Mouse (Mus musculus) small intestine, adult 2 months (tissue): Measurements from ENCODE around the gene Ndufa4. TPM values are rescaled to one million over a fixed set of nuclear protein-coding genes. Genes with fewer than 3 reads are reported as not detected.
A peak's percentile ranks its signal among the peaks of the same experiment; 100 is the strongest.
"Not testable (repeated sequence)": the region's sequence is repeated elsewhere in the genome, so short reads cannot be mapped to it uniquely, and the experiment has no call there.

Experiments
- H3K27ac ChIP-seq: fragments of 200-500 bp; 2 replicates; pipeline ENCODE4 v1.5.1; 2012; ENCODE audit warnings: low read depth, low read length, control low read depth, inconsistent platforms; ENCODE audit not compliant: insufficient read depth
- H3K27me3 ChIP-seq: fragments of 200-500 bp; 2 replicates; pipeline ENCODE4 v1.6.1; 2012; ENCODE audit warnings: mild to moderate bottlenecking, moderate library complexity, low read length, inconsistent platforms; ENCODE audit not compliant: control insufficient read depth, insufficient read depth
- H3K36me3 ChIP-seq: fragments of 200-500 bp; 2 replicates; pipeline ENCODE4 v1.6.1; 2012; ENCODE audit warnings: mild to moderate bottlenecking, low read length, control low read depth, inconsistent platforms; ENCODE audit not compliant: control insufficient read depth, insufficient read depth
- H3K4me1 ChIP-seq: fragments of 200-500 bp; 2 replicates; pipeline ENCODE4 v1.6.1; 2012; ENCODE audit warnings: low read length, inconsistent platforms, mixed read lengths; ENCODE audit not compliant: control insufficient read depth, insufficient read depth, insufficient read length
- H3K4me3 ChIP-seq: fragments of 200-500 bp; 2 replicates; pipeline ENCODE4 v1.5.1; 2012; ENCODE audit warnings: low read depth, mild to moderate bottlenecking, control low read depth, inconsistent platforms, low read length, moderate library complexity
- CTCF ChIP-seq: fragments of 200-500 bp; IDR thresholded peaks from 2 replicates; pipeline ENCODE4 v1.5.1; 2012; ENCODE audit warnings: low read depth, mild to moderate bottlenecking, control low read depth, inconsistent platforms, low read length, moderate library complexity, mixed read lengths; ENCODE audit not compliant: insufficient replicate concordance, insufficient read length; ENCODE audit errors: extremely low read depth
- POLR2A ChIP-seq: fragments of 200-500 bp; IDR thresholded peaks from 2 replicates; pipeline ENCODE4 v1.6.1; 2012; ENCODE audit warnings: low read depth, mild to moderate bottlenecking, control low read depth, inconsistent platforms, low read length, moderate library complexity
- WGBS: fragments of 180-500 bp; shearing (Covaris S2); methylation state at CpG from one replicate; pipeline ENCODE4 v1.1.7; 2018; 5-methylcytosine and 5-hydroxymethylcytosine counted together
- polyA plus RNA-seq: library from polyadenylated mRNA; depleted of rRNA; stranded (reverse); fragments of >200 nt; gene quantifications from 2 replicates; pipeline ENCODE4 v1.2.3, GENCODE M21; 2012; rRNA removed

Gene Ndufa4
- polyA plus RNA-seq, 1 experiment = 395 TPM

- H3K36me3 ChIP-seq = 0 out of 2 replicates have a peak, but pooled peaks cover 2% of the 10 kb centered on the region
- H3K4me1 ChIP-seq = no peaks in the 10 kb centered on the region
- H3K27me3 ChIP-seq = no peaks in the 10 kb centered on the region
- WGBS = under 1% methylated on average over 20 of the region's 20 CpGs
- H3K4me3 ChIP-seq = peak overlapping the region; percentile 98
- TF ChIP-seq CTCF (no peak), POLR2A (peak; percentile 86)
- peak overlapping the region; percentile 34 for H3K27ac ChIP-seq
These were observed 18.3 kb upstream of the Ndufa4 start for GRCm38 (mm10) chr6:11925496-11926041.

GRCm38 (mm10) chr6:11908170-11908569, 873 bp upstream of the Ndufa4 start:
- Histone ChIP-seq H3K36me3 (peaks cover 6% of the 10 kb centered on the region), H3K27ac (peak overlapping the region; percentile 49; the same call in 1 of the 2 replicates), H3K4me1 (no peaks in the 10 kb centered on the region), H3K4me3 (peak overlapping the region; percentile 79; the same call in 1 of the 2 replicates), H3K27me3 (no peaks in the 10 kb centered on the region)
- no peak for TF ChIP-seq POLR2A
- no peak for TF ChIP-seq CTCF
- WGBS = 9% methylated on average over 7 of the region's 7 CpGs

GRCm38 (mm10) chr6:11906890-11907268, 418 bp downstream of the Ndufa4 start:
- Histone ChIP-seq H3K27me3 (no peaks in the 10 kb centered on the region), H3K4me1 (no peaks in the 10 kb centered on the region), H3K36me3 (peaks cover 15% of the 10 kb centered on the region), H3K27ac (peak overlapping the region; percentile 82), H3K4me3 (peak overlapping the region; percentile 79)
- WGBS = under 1% methylated on average over 5 of the region's 5 CpGs
- no peak for TF ChIP-seq POLR2A
- TF ChIP-seq CTCF = no peak

- 63% methylated on average over 4 of the region's 4 CpGs for WGBS
These were observed 6.4 kb downstream of the Ndufa4 start for GRCm38 (mm10) chr6:11900809-11901310.

GRCm38 (mm10) chr6:11875364-11875763, 31.9 kb downstream of the Ndufa4 start:
- not testable (repeated sequence) for H3K4me3 ChIP-seq, H3K4me1 ChIP-seq, H3K27me3 ChIP-seq, H3K36me3 ChIP-seq, H3K27ac ChIP-seq
- WGBS = no CpG with 5 or more reads among the region's 2 CpGs

More at GRCm38 (mm10) chr6:11900809-11901310, 6.4 kb downstream of the Ndufa4 start:
- H3K27me3 ChIP-seq = no peaks in the 10 kb centered on the region
- no peak overlapping the region for H3K4me3 ChIP-seq
- TF ChIP-seq POLR2A (no peak), CTCF (no peak)
- H3K4me1 ChIP-seq = no peaks in the 10 kb centered on the region
- H3K36me3 ChIP-seq = peaks cover 29% of the 10 kb centered on the region
- H3K27ac ChIP-seq = no peak overlapping the region

Other genes with a start within 250 kb of the Ndufa4 start
- gene Phf14, start 312 bp upstream of the Ndufa4 start, polyA plus RNA-seq = 2.1 and 3.9 TPM in 2 replicates